Mouse (Mus musculus) MEL (cell line): Measurements from ENCODE around the gene Olfr981.

Source experiments
- ELF1 ChIP-seq: IDR thresholded peaks from 2 replicates; pipeline ENCODE4 v1.6.1; 2014; ENCODE audit warnings: low read depth, mild to moderate bottlenecking, inconsistent platforms, low read length, improper control_type of control experiment, moderate library complexity
- EP300 ChIP-seq, 2 experiments: IDR thresholded peaks; 2 replicates each; pipeline ENCODE4 v1.6.1; 2011; ENCODE audit warnings: improper control_type of control experiment in 2 of 2, low read length in 2 of 2, low read depth in 1 of 2, mild to moderate bottlenecking in 1 of 2
- GATA1 ChIP-seq: IDR thresholded peaks from 2 replicates; pipeline ENCODE4 v1.6.1; 2011; ENCODE audit warnings: low read depth, low read length, improper control_type of control experiment
- POLR2A ChIP-seq, 2 experiments: IDR thresholded peaks; 2 replicates each; pipeline ENCODE4 v1.6.1; 2011 to 2012; ENCODE audit warnings: low read length in 2 of 2, mild to moderate bottlenecking in 2 of 2, control low read depth in 1 of 2, improper control_type of control experiment in 1 of 2, low read depth in 1 of 2, moderate library complexity in 1 of 2; ENCODE audit not compliant: control insufficient read depth in 1 of 2, insufficient read depth in 1 of 2, poor library complexity in 1 of 2
- ZC3H11A ChIP-seq: IDR thresholded peaks from 2 replicates; pipeline ENCODE4 v1.6.1; 2012; ENCODE audit warnings: low read depth, mild to moderate bottlenecking, inconsistent platforms, low read length, improper control_type of control experiment

GRCm38 (mm10) chr9:40021164-40021563, at the start of gene Olfr981:
- TF ChIP-seq ZC3H11A (no peak), ELF1 (no peak), POLR2A (IDR thresholded peaks at IDR 0.05; ENCODE audit: control insufficient read depth in 1 of 2, insufficient read depth in 1 of 2, low read depth in 1 of 2, low read length in 2 of 2, poor library complexity in 1 of 2) (no peak), GATA1 (no peak), EP300 (IDR thresholded peaks at IDR 0.05; ENCODE audit: low read depth in 1 of 2, low read length in 2 of 2) (no peak)
